Mouse (Mus musculus) adrenal gland, postnatal 4 days (tissue): ENCODE measurements around the gene Gprc6a. TPM values are rescaled to one million over a fixed set of nuclear protein-coding genes. Genes with fewer than 3 reads are reported as not detected.

Experiments
- DNase-seq, 2 experiments: peaks; one replicate each; pipeline ENCODE4 v3.0.0; 2021 to 2022; ENCODE audit warnings: low spot score in 2 of 2, mixed read lengths in 2 of 2
- long read RNA-seq, 2 experiments: library from polyadenylated mRNA; stranded (forward); transcript quantifications; one replicate each; pipeline ENCODE4 v2.0.0; 2021
- total RNA-seq, 2 experiments: library from RNA; stranded (reverse); gene quantifications; 2 replicates each; pipeline ENCODE4 v1.2.3; 2021

The Gprc6a gene
- not detected for total RNA-seq
- long read RNA-seq, experiment 1 = 0 reads
- long read RNA-seq, experiment 2 = 0 reads

- DNase-seq = no peak
Observed at GRCm38 (mm10) chr10:51631411-51632136, at the start of gene Gprc6a. Gene Gprc6a, minus strand, starts transcription at chr10:51631461.

- no peak for DNase-seq
Observed at GRCm38 (mm10) chr10:51678251-51678639, 47.0 kb upstream of the Gprc6a start.

GRCm38 (mm10) chr10:51677548-51678250, 46.4 kb upstream of the Gprc6a start, which contains the start of gene Rfx6:
Gene Rfx6, plus strand, starts transcription at chr10:51677756.
- DNase-seq = no peak

GRCm38 (mm10) chr10:51672082-51672779, 41.0 kb upstream of the Gprc6a start:
- DNase-seq = no peak

- DNase-seq = no peak
Observed at GRCm38 (mm10) chr10:51671583-51671982, 40.3 kb upstream of the Gprc6a start.

GRCm38 (mm10) chr10:51669334-51669733, 38.1 kb upstream of the Gprc6a start:
- no peak for DNase-seq

- no peak for DNase-seq
Observed at GRCm38 (mm10) chr10:51657324-51657723, 26.1 kb upstream of the Gprc6a start.

- DNase-seq = no peak
Observed at GRCm38 (mm10) chr10:51649506-51650221, 18.4 kb upstream of the Gprc6a start.

GRCm38 (mm10) chr10:51621193-51621592, 10.1 kb downstream of the Gprc6a start:
- DNase-seq = no peak

- DNase-seq = no peak
Observed at GRCm38 (mm10) chr10:51620126-51620525, 11.1 kb downstream of the Gprc6a start.

- DNase-seq = no peak
Observed at GRCm38 (mm10) chr10:51618538-51618937, 12.7 kb downstream of the Gprc6a start.

- DNase-seq = no peak
Observed at GRCm38 (mm10) chr10:51614826-51615590, 16.3 kb downstream of the Gprc6a start.

GRCm38 (mm10) chr10:51613421-51613820, 17.8 kb downstream of the Gprc6a start:
- no peak for DNase-seq

GRCm38 (mm10) chr10:51611969-51612682, 19.1 kb downstream of the Gprc6a start:
- no peak for DNase-seq

GRCm38 (mm10) chr10:51609741-51610425, 21.4 kb downstream of the Gprc6a start:
- no peak for DNase-seq

- DNase-seq = no peak
Observed at GRCm38 (mm10) chr10:51596928-51597635, 34.2 kb downstream of the Gprc6a start.

- DNase-seq = no peak
Observed at GRCm38 (mm10) chr10:51595001-51595931, 36.0 kb downstream of the Gprc6a start.
